Mouse (Mus musculus) mouse trophoblast stem cell (cell line): ENCODE results near the gene Inpp4b.

ENCODE experiments used
- in situ Hi-C, 2 experiments: fragments of 300-500 bp; cut with MseI, MboI; formaldehyde crosslinking; loops; 2 replicates in 1 of 2; 3 replicates in 1 of 2; pipeline ENCODE4 v1.15.1; 2025

The Inpp4b gene

GRCm38 (mm10) chr8:81827306-81827913 lies 485.1 kb downstream of the Inpp4b start:
- in situ Hi-C loops: no loop called here

GRCm38 (mm10) chr8:81831430-81831829 lies 489.1 kb downstream of the Inpp4b start:
- in situ Hi-C loops: no loop called here

GRCm38 (mm10) chr8:81833852-81834251 lies 491.5 kb downstream of the Inpp4b start:
- in situ Hi-C loops: no loop called here

GRCm38 (mm10) chr8:81840512-81840911 lies 498.2 kb downstream of the Inpp4b start:
- in situ Hi-C loops: no loop called here

GRCm38 (mm10) chr8:81844104-81844982 lies 502.0 kb downstream of the Inpp4b start:
- in situ Hi-C loops: no loop called here

- in situ Hi-C loops: no loop called here
Measured at GRCm38 (mm10) chr8:81847929-81848328, 505.6 kb downstream of the Inpp4b start.

- in situ Hi-C loops: no loop called here
Measured at GRCm38 (mm10) chr8:81849976-81850375, 507.6 kb downstream of the Inpp4b start.

- in situ Hi-C loops: no loop called here
Measured at GRCm38 (mm10) chr8:81853184-81853583, 510.8 kb downstream of the Inpp4b start.

- in situ Hi-C loops: no loop called here
Measured at GRCm38 (mm10) chr8:81854543-81854942, 512.2 kb downstream of the Inpp4b start.

- in situ Hi-C loops: no loop called here
Measured at GRCm38 (mm10) chr8:81855009-81855408, 512.7 kb downstream of the Inpp4b start.

GRCm38 (mm10) chr8:81856120-81856519 lies 513.8 kb downstream of the Inpp4b start:
- in situ Hi-C loops: no loop called here

- in situ Hi-C loops: no loop called here
Measured at GRCm38 (mm10) chr8:81856608-81857007, 514.3 kb downstream of the Inpp4b start.

- in situ Hi-C loops: no loop called here
Measured at GRCm38 (mm10) chr8:81858393-81858792, 516.0 kb downstream of the Inpp4b start.

- in situ Hi-C loops: no loop called here
Measured at GRCm38 (mm10) chr8:81859805-81860204, 517.4 kb downstream of the Inpp4b start.

- in situ Hi-C loops: no loop called here
Measured at GRCm38 (mm10) chr8:81861311-81861710, 519.0 kb downstream of the Inpp4b start.

GRCm38 (mm10) chr8:81862738-81863137 lies 520.4 kb downstream of the Inpp4b start:
- in situ Hi-C loops: no loop called here

- in situ Hi-C loops: no loop called here
Measured at GRCm38 (mm10) chr8:81864318-81864717, 522.0 kb downstream of the Inpp4b start.

- in situ Hi-C loops: no loop called here
Measured at GRCm38 (mm10) chr8:81865664-81866063, 523.3 kb downstream of the Inpp4b start.

- in situ Hi-C loops: no loop called here
Measured at GRCm38 (mm10) chr8:81867020-81867419, 524.7 kb downstream of the Inpp4b start.

- in situ Hi-C loops: no loop called here
Measured at GRCm38 (mm10) chr8:81870466-81870865, 528.1 kb downstream of the Inpp4b start.

GRCm38 (mm10) chr8:81880071-81880470 lies 537.7 kb downstream of the Inpp4b start:
- in situ Hi-C loops: no loop called here

- in situ Hi-C loops: no loop called here
Measured at GRCm38 (mm10) chr8:81884195-81884594, 541.8 kb downstream of the Inpp4b start.

- in situ Hi-C loops: no loop called here
Measured at GRCm38 (mm10) chr8:81888843-81889242, 546.5 kb downstream of the Inpp4b start.
